Mouse (Mus musculus): ENCODE measurements around the gene Mad2l1bp.

- TF ChIP-seq POLR2A (IDR thresholded peaks at IDR 0.05; ENCODE audit: insufficient read length, low read depth) (no peak), TCF3 (IDR thresholded peaks at IDR 0.05; ENCODE audit: insufficient read length, low read depth) (no peak), MAX (IDR thresholded peaks at IDR 0.05; ENCODE audit: low read depth) (no peak), E2F4 (IDR thresholded peaks at IDR 0.05; ENCODE audit: insufficient read depth) (no peak), REST (IDR thresholded peaks at IDR 0.05; ENCODE audit: insufficient read depth, insufficient read length) (no peak), SRF (IDR thresholded peaks at IDR 0.05; ENCODE audit: control insufficient read depth, insufficient read length, low read depth) (no peak), TCF12 (IDR thresholded peaks at IDR 0.05; ENCODE audit: insufficient read depth, poor library complexity, severe bottlenecking) (no peak), CEBPB (IDR thresholded peaks at IDR 0.05; ENCODE audit: insufficient read depth, poor library complexity, severe bottlenecking) (no peak), MYOD1 (IDR thresholded peaks at IDR 0.05; ENCODE audit: control insufficient read depth in 1 of 3, insufficient read length in 2 of 3, low read depth in 2 of 3) (no peak)
These were observed 21.2 kb downstream of the Mad2l1bp start for GRCm38 (mm10) chr17:46132058-46132718.
